In the genomic region with DNA sequence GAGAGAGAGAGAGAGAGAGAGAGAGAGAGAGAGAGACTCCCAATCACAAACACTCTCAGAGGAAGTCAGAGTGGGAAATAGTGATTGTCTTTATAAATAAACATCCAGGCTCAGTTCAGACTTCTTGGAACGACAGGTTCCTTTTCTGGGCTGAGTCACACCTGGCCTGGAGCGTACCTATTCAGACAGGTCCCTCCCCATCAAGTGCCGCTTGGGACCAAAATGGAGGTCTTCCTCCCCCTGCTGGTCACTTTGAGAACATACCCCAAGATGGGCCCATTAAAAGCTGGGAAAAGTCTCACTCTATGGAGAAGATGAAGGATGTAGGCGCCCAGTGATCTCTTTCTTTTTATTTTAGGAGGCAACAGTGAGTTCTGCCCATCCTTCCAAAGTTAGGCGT, we compare ENCODE assay signal across 9 mouse cellular contexts. TPM values are rescaled to one million over a fixed set of nuclear protein-coding genes. Genes with fewer than 3 reads are reported as not detected.
DNase-seq lines count a peak whose midpoint lies in the region; ATAC-seq and TF ChIP-seq lines count a peak whose summit lies in the region.
"Had no signal": no experiment of that assay in that cellular context is flagged by ENCODE, and none has a peak within 500 bp of the region (broad histone marks: within the 10 kb centered on the region; RNA-seq: fewer than 3 reads in every experiment).

No protein-coding gene starts in this region.

- peak; percentile 61 to 74 for DNase-seq in layer of hippocampus, adult 2 months (ENCODE audit: low spot score in 2 of 2)
- DNase-seq in layer of hippocampus, adult 9-11 months, result no peak
- DNase-seq in ES-CJ7 (ENCODE audit: low read depth, low spot score), result peak; percentile 80
- DNase-seq in cerebellum, adult 18-20 months, result peak; percentile 75 to 79
- DNase-seq in forebrain, postnatal 0 days, result peak; percentile 76
- peak; percentile 86 for DNase-seq in splenic B cell, adult 2 months (ENCODE audit: low read depth, low spot score)

- H3K4me1 ChIP-seq in forebrain, postnatal 0 days (ENCODE audit: insufficient read depth), result no peaks in the 10 kb centered on the region
- H3K4me1 ChIP-seq in kidney, embryonic 16.5 days (ENCODE audit: insufficient read depth, low read length), result no peaks in the 10 kb centered on the region

- H3K9ac ChIP-seq in forebrain, postnatal 0 days, result no peak overlapping the region
- H3K9ac ChIP-seq in kidney, embryonic 16.5 days (replicated peaks; ENCODE audit: low read length), result no peak overlapping the region
- H3K9ac ChIP-seq: liver, embryonic 15.5 days had no signal

- no peak overlapping the region for H3K4me3 ChIP-seq in layer of hippocampus, adult 2 months
- H3K4me3 ChIP-seq in forebrain, postnatal 0 days (ENCODE audit: low read depth, low read length), result no peak overlapping the region
- H3K4me3 ChIP-seq in kidney, embryonic 16.5 days (ENCODE audit: low read length), result no peak overlapping the region
- H3K4me3 ChIP-seq: liver, embryonic 15.5 days had no signal

- H3K9me3 ChIP-seq in forebrain, postnatal 0 days (ENCODE audit: low read length), result no peaks in the 10 kb centered on the region
- H3K9me3 ChIP-seq in kidney, embryonic 16.5 days (ENCODE audit: low read length), result no peaks in the 10 kb centered on the region
- H3K9me3 ChIP-seq: liver, embryonic 15.5 days had no signal

- WGBS in forebrain, postnatal 0 days, result 3% methylated on average over 5 of the region's 5 CpGs
- WGBS in kidney, embryonic 16.5 days, result 0% methylated on average over 5 of the region's 5 CpGs

- peak; percentile 89 for TF ChIP-seq CTCF in layer of hippocampus, adult 2 months (conservative IDR thresholded peaks at IDR 0.05)
- TF ChIP-seq CTCF in forebrain, postnatal 0 days (IDR thresholded peaks at IDR 0.05; ENCODE audit: low read depth), result peak; percentile 83

- H3K4me2 ChIP-seq in forebrain, postnatal 0 days (ENCODE audit: low read depth), result no peak overlapping the region
- no peak overlapping the region for H3K4me2 ChIP-seq in kidney, embryonic 16.5 days (replicated peaks; ENCODE audit: low read depth, low read length)
- H3K4me2 ChIP-seq: liver, embryonic 15.5 days had no signal

- H3K36me3 ChIP-seq in forebrain, postnatal 0 days (ENCODE audit: insufficient read depth), result no peaks in the 10 kb centered on the region
- no peaks in the 10 kb centered on the region for H3K36me3 ChIP-seq in kidney, embryonic 16.5 days (ENCODE audit: insufficient read depth, low read length)
- no peaks in the 10 kb centered on the region for H3K36me3 ChIP-seq in splenic B cell, adult 2 months (ENCODE audit: control insufficient read depth, insufficient read depth, low read length, poor library complexity, severe bottlenecking)
- H3K36me3 ChIP-seq: liver, embryonic 15.5 days had no signal

- H3K27ac ChIP-seq in layer of hippocampus, adult 2 months, result no peak overlapping the region
- no peak overlapping the region for H3K27ac ChIP-seq in forebrain, postnatal 0 days (ENCODE audit: low read depth, low read length)
- no peak overlapping the region for H3K27ac ChIP-seq in kidney, embryonic 16.5 days (ENCODE audit: low read length)
- H3K27ac ChIP-seq: liver, embryonic 15.5 days had no signal

- peak; percentile 27; the same call in 1 of the 2 replicates for ATAC-seq in forebrain, postnatal 0 days
- ATAC-seq in kidney, embryonic 16.5 days (ENCODE audit: low FRiP score, low TSS enrichment), result peak; percentile 49; the same call in 1 of the 2 replicates
- ATAC-seq in megakaryocyte, adult 5-6 weeks (ENCODE audit: poor library complexity, severe bottlenecking), result peak; percentile 81

- no peaks in the 10 kb centered on the region for H3K27me3 ChIP-seq in forebrain, postnatal 0 days (ENCODE audit: insufficient read depth, low read length)
- no peaks in the 10 kb centered on the region for H3K27me3 ChIP-seq in kidney, embryonic 16.5 days (ENCODE audit: insufficient read depth, low read length)
- H3K27me3 ChIP-seq in splenic B cell, adult 2 months (ENCODE audit: control insufficient read depth, insufficient read depth, low read length, poor library complexity, severe bottlenecking), result no peaks in the 10 kb centered on the region

RNA-seq across cellular contexts. Expression of gene Chit1, which starts 4.3 kb away (rescaled TPM):
- under 1 TPM in 1 of 2 experiments, not detected in 1; 0.20 TPM for total RNA-seq in layer of hippocampus, adult 2 months (2021)
- 0.19 and 0.46 TPM in 2 replicates for total RNA-seq in forebrain, postnatal 0 days (2014; rRNA removed)
- 0.30 and 0.41 TPM in 2 replicates for polyA plus RNA-seq in forebrain, postnatal 0 days (2015; fragmentation: Nextera tagmentation; extraction: Ambion mirVana)
- 0.17 and 0.21 TPM in 2 replicates for polyA plus RNA-seq in kidney, embryonic 16.5 days (2015; fragmentation: Nextera tagmentation; extraction: Ambion mirVana)
- 0.16 and 0.83 TPM in 2 replicates for total RNA-seq in megakaryocyte, adult 5-6 weeks (2015)
- 0.07 TPM in 1 of 2 replicates, not detected in the other for total RNA-seq in megakaryocyte, adult 5-6 weeks (2017)

RNA-seq across cellular contexts. Expression of gene Btg2, which starts 27.8 kb away (rescaled TPM):
- 10 to 100 TPM; 17.2 to 22.0 TPM for total RNA-seq in layer of hippocampus, adult 2 months (2021)
- 9.2 and 11.9 TPM in 2 replicates for total RNA-seq in forebrain, postnatal 0 days (2014; rRNA removed)
- 10.1 and 12.0 TPM in 2 replicates for polyA plus RNA-seq in forebrain, postnatal 0 days (2015; fragmentation: Nextera tagmentation; extraction: Ambion mirVana)
- polyA plus RNA-seq in kidney, embryonic 16.5 days (2015; fragmentation: Nextera tagmentation; extraction: Ambion mirVana), result 36.2 and 38.2 TPM in 2 replicates
- total RNA-seq in megakaryocyte, adult 5-6 weeks (2015), result 68.9 and 87.3 TPM in 2 replicates
- 175 and 189 TPM in 2 replicates for total RNA-seq in megakaryocyte, adult 5-6 weeks (2017)

Comparison
In these comparisons a context has a peak if more than half of its experiments do, and no peak if none do; other contexts are left out.
1. ATAC-seq: peak in every context shown above with its lines; median percentile 81 in megakaryocyte, adult 5-6 weeks; 49 in kidney, embryonic 16.5 days; 27 in forebrain, postnatal 0 days.